Mouse (Mus musculus) T-cell, adult 2 months (primary cell): ENCODE results near the gene Apobr.

Source experiments
- DNase-seq: peaks from one replicate; pipeline ENCODE4 v3.0.0; 2022; ENCODE audit warnings: low spot score

Apobr gene

GRCm38 (mm10) chr7:126598919-126599318, 14.2 kb downstream of the Apobr start:
- no peak for DNase-seq

DNA sequence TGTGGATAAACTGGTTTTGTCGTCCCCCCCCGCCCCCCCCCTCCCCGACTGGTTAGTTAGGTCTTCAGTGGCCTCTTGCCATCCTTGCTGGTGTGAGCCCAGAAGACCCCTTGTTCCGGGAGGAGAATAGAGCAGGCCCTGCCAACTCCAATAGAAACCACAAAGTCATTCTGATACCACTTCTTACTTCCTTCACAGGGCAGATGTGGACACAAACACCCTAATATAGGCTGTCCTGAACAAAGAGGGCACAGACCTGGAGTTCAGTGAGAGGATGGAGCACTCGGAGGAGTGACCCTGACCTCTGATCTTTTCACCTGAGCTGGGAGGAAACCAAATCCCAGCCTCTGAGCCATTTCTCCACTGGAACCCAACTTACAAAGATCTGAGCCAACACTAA, 17.2 kb downstream of the Apobr start:
- no peak for DNase-seq

- no peak for DNase-seq
These were observed 17.9 kb downstream of the Apobr start for GRCm38 (mm10) chr7:126602650-126603049.

- peak; percentile 15 for DNase-seq
These were observed 21.9 kb downstream of the Apobr start for GRCm38 (mm10) chr7:126606611-126607010.

GRCm38 (mm10) chr7:126607064-126607463, 22.3 kb downstream of the Apobr start:
- DNase-seq: no peak

- DNase-seq: no peak
These were observed 23.1 kb downstream of the Apobr start for GRCm38 (mm10) chr7:126607796-126608195.

GRCm38 (mm10) chr7:126612736-126613135, 28.0 kb downstream of the Apobr start:
- DNase-seq: no peak

DNA sequence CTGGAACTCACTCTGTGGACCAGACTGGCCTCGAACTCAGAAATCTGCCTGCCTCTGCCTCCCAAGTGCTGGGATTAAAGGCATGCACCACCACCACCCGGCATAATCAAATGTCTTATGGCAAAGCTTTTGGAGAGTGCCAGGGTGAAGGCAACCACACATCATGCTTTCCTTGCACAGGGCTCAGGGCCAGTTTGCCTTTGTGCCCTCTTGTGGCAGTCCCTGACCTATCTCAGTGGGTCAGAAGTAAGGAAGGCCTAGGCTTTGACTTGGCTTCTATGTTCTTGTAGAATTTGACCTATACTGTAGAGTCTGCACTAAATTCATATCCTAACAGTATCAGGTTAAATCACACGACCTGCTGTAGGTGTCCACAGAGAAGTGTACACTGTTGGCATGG, 32.0 kb downstream of the Apobr start:
- DNase-seq: no peak

GRCm38 (mm10) chr7:126619559-126620275, 35.0 kb downstream of the Apobr start:
- DNase-seq: no peak

DNA sequence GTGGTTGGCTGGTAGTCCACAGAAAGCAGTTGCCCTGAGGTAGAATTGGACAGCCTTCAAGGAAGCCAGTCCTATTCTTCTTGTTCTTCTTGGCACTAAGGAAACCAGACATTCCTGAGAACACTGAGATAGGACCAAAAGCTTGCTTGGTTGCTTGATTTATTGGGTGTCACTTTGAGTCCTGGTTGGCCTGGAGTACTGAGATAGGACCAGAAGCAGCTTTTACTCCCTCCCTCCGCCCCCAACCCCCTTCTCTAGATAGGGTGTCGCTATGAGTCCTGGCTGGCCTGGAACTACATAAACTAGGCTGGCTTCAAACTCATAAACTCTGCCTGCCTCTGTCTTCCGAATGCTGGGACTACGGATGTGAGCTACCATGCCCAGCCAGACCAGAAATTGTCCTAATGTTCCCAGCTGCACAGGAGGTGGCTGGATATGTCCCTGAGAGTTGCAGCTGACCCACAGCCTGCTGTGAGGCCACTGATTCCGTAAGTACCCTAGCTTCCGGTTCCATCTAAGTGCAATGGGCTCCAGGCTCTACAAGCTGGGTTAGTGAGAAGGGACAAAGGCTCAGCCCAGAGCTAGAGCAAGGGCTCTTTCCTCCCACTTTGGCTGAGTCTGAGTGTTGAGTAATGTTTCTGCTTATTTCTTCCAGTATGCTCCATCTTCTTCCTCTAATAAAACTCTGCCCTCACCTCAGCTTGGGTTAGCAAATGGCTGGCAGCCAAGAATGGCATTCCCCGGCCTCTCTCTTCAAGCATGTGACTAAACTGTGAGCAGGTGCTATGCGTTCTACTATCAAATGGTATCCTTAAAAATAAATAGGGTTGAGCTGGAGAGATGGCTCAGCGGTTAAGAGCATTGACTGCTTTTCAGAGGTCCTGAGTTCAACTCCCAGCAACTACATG, 37.0 kb downstream of the Apobr start:
- no peak for DNase-seq

GRCm38 (mm10) chr7:126623381-126623780, 38.6 kb downstream of the Apobr start:
- no peak for DNase-seq

DNA sequence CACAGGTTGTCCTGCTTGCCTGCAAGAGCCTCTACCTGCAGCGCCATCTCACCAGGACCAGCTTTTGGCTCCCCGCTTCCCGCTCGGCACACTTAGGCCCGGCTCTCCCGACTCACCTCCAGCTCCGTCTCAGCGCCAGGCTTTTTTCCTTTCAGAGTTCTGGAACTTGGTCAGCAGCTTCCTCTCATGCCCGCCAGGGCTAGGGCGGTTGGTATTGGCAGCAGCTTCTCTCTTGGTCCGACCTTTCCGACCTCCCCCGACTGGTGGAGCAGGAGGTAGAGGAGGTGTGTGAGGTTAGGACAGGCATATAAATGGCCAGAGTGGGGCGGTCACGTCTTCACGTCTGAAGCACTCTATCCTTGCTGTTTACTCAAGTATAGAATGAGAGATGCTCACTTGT, 40.0 kb downstream of the Apobr start:
- DNase-seq: no peak

DNA sequence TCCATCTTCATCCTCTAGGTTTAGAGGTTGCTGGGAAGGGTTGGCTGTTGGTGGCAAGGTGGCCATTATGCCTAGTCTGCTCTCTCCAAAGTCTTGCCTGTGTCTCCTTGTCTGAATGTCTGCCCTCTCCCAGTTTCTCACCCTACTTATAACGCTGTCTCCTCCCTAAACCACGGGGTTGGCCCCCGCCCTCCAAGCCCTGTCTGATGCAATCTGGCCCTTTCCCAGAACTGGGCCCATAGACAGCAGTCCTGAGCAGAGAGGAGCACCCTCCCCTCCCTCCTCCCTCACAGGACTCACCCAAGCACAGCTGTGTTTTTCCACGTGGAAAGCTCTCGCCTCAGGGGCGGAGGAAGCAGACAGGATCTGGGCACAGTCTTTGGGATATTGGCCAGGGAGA, 40.6 kb downstream of the Apobr start:
- DNase-seq: no peak

DNA sequence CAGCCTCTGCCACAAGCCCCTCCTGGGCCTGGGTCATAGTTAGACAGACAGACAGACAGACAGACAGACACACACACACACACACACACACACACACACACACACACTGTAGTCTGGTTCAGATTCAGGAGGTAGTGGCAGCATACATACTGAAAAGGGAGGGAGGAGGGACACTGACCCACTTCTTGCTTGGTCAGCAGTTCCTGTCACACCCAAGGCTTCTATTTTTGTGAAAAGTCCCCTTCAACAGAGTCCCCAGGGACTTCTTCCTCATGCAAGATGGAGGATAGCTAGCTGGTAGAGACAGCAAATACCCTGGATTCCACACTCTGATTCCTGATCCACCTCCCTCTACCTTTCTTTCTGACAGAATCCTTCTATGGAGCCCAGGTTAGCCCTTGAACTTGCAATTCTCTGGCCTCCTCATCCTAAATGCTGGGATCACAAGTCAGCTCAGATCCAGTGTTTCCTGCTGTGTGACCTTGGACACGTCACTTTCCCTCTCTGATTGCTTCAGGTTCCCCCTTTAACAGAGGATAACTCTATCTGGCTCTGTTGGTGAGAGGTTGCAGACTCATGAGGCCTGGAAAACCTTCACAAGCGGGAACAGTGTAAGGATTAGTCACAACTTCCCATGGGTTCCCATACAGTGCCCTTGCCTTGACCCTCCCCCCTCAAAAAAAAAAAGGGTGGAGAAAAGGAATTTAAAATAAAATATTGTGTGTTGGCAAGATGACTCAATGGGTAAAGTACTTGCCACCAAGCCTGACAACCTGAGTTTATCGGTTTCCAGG, 41.3 kb downstream of the Apobr start:
- DNase-seq: no peak

DNA sequence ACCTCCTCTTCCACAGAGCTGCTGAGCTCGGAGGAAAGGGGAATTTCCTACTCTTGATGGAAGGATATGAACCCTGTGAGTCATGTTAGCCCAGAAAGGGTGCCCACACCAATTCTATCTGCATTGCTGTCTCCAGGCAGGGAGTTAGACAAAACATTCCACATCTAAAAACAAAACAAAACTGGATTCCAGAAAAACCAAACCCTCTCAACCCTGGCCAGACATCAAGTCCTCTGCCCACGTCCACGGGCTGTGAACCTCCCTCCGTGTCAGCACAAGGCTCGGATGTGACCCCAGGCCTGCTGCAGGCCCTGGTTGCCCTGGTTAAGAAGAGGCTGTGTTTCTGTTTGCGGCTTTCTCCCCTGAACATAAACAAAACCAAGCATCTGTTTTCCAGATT, 43.4 kb downstream of the Apobr start:
- DNase-seq: no peak

DNA sequence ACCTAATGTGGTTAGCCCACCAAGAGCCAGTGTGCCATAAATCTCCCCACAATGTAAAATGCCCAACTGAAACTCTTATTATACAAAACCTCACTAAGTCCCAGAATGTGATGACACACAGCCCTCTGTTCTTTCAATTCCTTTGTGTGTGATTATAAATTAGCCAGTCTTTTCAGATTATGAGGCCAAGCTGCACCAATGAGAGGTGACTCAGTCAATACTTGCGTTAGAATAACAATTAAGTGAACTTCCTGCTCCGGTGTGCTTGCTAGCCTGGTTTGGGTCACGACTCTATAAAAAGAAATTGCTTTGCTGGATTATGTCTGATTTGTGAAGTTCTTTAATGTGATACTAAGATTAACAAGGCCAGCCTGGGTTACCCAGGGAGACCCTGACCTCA, 45.2 kb downstream of the Apobr start:
- DNase-seq: no peak

DNA sequence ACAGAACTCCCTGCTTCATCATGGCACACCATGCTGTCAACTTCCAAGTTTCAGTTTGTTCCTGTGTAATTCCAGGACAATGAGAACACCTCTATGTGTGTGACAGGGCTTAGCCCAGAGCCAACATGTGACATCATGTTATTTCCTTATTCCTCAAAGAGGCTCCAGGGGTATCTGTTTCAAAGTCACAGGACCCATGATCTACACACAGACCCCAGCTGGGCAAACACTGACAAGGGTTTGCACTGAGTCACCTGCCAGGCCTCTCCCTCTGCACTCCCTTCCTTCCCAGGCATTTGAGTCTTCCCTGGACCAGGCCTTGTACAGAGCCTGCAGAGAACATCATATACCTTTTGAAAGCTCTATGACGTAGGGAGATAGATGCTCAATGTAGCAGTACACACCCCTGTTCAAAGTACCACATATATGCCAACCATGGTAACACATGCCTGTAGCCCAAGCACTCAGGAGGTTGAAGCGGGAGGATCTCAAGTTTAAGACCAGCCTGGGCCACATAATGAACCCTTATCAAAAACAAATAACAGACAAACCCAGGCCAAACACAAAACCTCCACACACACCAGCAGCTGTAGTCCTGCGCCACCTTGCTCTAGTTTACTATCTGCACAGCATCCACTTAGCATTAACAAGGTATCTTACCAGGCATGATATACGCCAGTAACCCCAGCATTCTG, 46.2 kb downstream of the Apobr start, which contains the start of gene Nupr1:
TSS of gene Nupr1 (minus strand) at position 38 of the 695 bp plus-strand sequence.
- DNase-seq: no peak

DNA sequence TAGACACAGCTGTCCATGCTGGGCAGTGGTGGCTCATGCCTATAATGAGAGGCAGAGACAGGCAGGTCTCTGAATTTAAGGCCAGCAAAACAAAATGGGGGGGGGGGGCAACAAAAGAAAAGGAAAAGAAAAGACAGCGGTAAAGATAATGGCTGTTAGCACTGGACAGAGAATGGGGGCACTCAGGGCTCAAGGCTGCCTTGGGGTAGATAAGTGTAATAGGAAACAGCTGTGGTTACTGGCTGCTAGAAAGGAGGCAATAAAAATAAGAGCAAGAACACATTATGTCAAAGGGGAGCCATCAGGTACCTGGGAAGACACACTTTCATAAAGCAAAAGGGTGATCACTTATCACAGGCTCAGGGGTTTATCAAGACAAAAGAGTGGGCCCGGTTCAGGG, 47.7 kb downstream of the Apobr start:
- no peak for DNase-seq

DNA sequence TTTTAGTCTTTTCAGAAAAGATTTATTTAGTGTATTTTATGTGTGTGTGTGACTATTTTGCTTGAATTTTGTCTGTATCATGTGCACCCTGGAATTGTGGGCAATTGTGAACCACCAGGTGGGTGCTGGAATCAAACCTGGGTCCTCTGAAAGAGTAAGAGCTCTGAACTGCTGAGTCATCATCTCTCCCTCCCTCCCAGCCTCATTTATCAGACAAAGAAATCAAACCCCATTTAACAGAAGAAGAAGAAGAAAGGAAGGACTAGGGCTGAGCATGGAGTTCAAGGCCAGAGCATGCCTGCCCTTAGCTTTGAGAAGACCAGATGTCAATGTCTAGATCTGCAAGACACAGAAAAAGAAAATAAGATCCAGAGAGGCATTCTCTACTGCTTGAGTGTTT, 50.6 kb downstream of the Apobr start:
- DNase-seq: no peak

DNA sequence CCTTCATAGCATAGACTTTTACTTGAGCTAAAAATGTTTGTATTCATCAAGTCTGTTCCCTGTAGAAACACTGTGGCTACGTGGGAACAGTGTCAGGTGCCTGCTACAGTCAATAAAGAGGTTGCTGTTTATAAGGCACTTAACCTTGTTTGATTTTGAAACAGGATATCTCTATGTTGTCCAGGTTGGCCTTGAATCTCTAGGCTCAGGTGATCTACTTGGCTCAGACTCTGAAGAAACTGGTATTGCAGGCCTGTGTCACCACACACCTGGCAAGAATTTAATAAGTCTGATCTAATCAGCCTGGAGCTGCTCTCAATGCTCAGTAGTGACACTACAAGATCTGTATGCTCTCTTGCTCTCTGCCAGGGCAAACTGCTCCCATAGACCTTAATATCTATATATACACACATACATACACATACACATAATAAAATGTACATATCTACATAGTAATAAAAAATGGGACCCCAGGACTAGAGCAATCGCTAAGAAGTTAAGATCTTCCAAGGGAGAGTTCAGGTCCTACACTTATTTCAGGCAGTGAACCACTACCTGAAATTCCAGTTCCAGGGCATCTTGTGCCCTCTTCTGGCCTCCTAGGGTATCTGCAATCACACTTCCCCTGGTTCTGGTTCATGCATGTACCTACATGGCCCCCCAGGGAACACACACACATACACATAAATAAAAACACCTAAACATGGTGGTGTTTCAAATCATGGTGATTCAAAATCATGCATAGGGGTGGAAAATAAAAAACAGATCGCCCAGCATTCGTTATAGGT, 52.2 kb downstream of the Apobr start:
- DNase-seq: peak; percentile 46
